Mouse (Mus musculus): ENCODE measurements around the gene Fgg. TPM values are rescaled to one million over a fixed set of nuclear protein-coding genes. Genes with fewer than 3 reads are reported as not detected.

The Fgg gene
- total and polyA plus RNA-seq, 3 experiments: 0.11 TPM; not detected in 2

DNA sequence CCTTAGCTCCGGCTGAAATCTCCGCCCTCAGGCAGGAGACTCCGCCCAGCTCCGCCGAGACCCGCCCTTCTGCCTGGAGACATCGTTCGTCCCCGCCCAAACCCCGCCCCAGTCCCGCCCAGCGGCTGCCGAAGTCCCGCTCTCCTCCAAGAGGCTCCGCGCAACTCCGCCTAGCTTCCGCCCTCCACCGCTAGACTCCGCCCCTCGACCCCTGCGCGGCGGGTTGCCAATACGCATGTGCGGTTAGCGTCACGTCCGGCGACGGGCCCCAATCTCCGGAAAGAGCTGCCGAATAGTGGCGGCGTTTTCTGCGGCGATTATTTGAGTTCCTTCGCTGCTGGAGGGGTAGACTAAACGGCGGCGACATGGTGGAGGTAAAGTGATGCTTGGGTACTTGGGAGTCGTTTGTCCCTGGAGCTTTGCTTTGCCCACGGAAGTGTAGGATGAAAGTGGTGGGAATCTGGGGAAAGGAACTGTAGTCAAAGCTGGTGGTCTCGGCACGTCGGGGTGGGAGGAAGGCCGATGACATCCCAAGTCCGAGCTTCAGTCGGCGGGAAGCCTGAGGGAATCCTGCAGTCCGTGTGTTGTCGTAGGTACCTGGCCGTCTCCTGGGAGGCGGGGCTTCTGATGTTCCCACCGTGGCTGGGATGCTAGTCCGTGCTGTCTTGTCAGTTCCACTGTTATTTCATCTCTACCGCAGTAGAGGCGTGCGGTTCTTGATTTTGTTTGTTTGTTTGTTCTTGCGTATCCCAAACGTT, 47.9 kb downstream of the Fgg start, which contains the start of gene Plrg1:
TSS of gene Plrg1 (plus strand) at position 242 of the 758 bp plus-strand sequence.
- DNase-seq (ENCODE audit: low spot score): peak; percentile 84
- TF ChIP-seq TAL1 (conservative IDR thresholded peaks at IDR 0.05; ENCODE audit: low read depth, low read length): no peak
- no peak for TF ChIP-seq GATA2 (IDR thresholded peaks at IDR 0.05; ENCODE audit: borderline replicate concordance, low read depth, low read length)
- TF ChIP-seq GATA1 (IDR thresholded peaks at IDR 0.05; ENCODE audit: borderline replicate concordance, low read length): no peak
- no peak for TF ChIP-seq CTCF (IDR thresholded peaks at IDR 0.05; ENCODE audit: low read depth, low read length)
- no peak for TF ChIP-seq POLR2AphosphoS5 (IDR thresholded peaks at IDR 0.05; ENCODE audit: insufficient replicate concordance, low read depth, low read length)
- ATAC-seq (ENCODE audit: extremely low read depth, insufficient number of reproducible peaks, low FRiP score, poor library complexity, severe bottlenecking): peak; percentile 89
- H3K4me3 ChIP-seq (ENCODE audit: low read depth, low read length): peak within 1 kb of the TSS; percentile 94
- no peaks in the 10 kb centered on the region for H3K9me3 ChIP-seq (replicated peaks)
- H3K4me1 ChIP-seq (ENCODE audit: insufficient read depth, low read depth, low read length): peaks cover 47% of the 10 kb centered on the region
- H3K27me3 ChIP-seq (ENCODE audit: insufficient read depth, low read length): no peaks in the 10 kb centered on the region
- peaks cover 38% of the 10 kb centered on the region for H3K36me3 ChIP-seq (replicated peaks)

- ATAC-seq (ENCODE audit: extremely low read depth, insufficient number of reproducible peaks, low FRiP score, poor library complexity, severe bottlenecking) (no peak), DNase-seq (ENCODE audit: low spot score) (no peak)
- peaks cover 40% of the 10 kb centered on the region for H3K4me1 ChIP-seq (ENCODE audit: insufficient read depth, low read depth, low read length)
- no peak overlapping the region for H3K4me3 ChIP-seq (ENCODE audit: low read depth, low read length)
- H3K9me3 ChIP-seq (replicated peaks): no peaks in the 10 kb centered on the region
- H3K36me3 ChIP-seq (replicated peaks): peaks cover 53% of the 10 kb centered on the region
- TF ChIP-seq TAL1 (conservative IDR thresholded peaks at IDR 0.05; ENCODE audit: low read depth, low read length) (no peak), POLR2AphosphoS5 (IDR thresholded peaks at IDR 0.05; ENCODE audit: insufficient replicate concordance, low read depth, low read length) (no peak), GATA1 (IDR thresholded peaks at IDR 0.05; ENCODE audit: borderline replicate concordance, low read length) (no peak), GATA2 (IDR thresholded peaks at IDR 0.05; ENCODE audit: borderline replicate concordance, low read depth, low read length) (no peak), CTCF (IDR thresholded peaks at IDR 0.05; ENCODE audit: low read depth, low read length) (no peak)
- H3K27me3 ChIP-seq (ENCODE audit: insufficient read depth, low read length): no peaks in the 10 kb centered on the region
These were observed 49.5 kb downstream of the Fgg start for GRCm38 (mm10) chr3:83057046-83057445.

Other genes starting within 250 kb of the Fgg start
- gene Rbm46, start 131.2 kb upstream of the Fgg start, total RNA-seq (2014; fragmentation: Nextera tagmentation): not detected in 2 replicates
- 0.05 TPM in 1 of 2 replicates, not detected in the other for gene Rbm46, start 131.2 kb upstream of the Fgg start, total RNA-seq (2017)
- not detected in 2 replicates for gene Rbm46, start 131.2 kb upstream of the Fgg start, polyA plus RNA-seq (2012)
- gene Lrat, start 103.8 kb upstream of the Fgg start, total RNA-seq (2014; fragmentation: Nextera tagmentation): not detected in 2 replicates
- under 0.01 and 0.27 TPM in 2 replicates for gene Lrat, start 103.8 kb upstream of the Fgg start, total RNA-seq (2017)
- not detected in 2 replicates for gene Lrat, start 103.8 kb upstream of the Fgg start, polyA plus RNA-seq (2012)
- gene Fga, start 18.4 kb downstream of the Fgg start, total RNA-seq (2014; fragmentation: Nextera tagmentation): not detected in 2 replicates
- gene Fga, start 18.4 kb downstream of the Fgg start, total RNA-seq (2017): 0.05 and 0.17 TPM in 2 replicates
- not detected in 2 replicates for gene Fga, start 18.4 kb downstream of the Fgg start, polyA plus RNA-seq (2012)
- not detected in 2 replicates for gene Fgb, start 42.1 kb downstream of the Fgg start, total RNA-seq (2014; fragmentation: Nextera tagmentation)
- 0.06 and 0.11 TPM in 2 replicates for gene Fgb, start 42.1 kb downstream of the Fgg start, total RNA-seq (2017)
- gene Fgb, start 42.1 kb downstream of the Fgg start, polyA plus RNA-seq (2012): not detected in 2 replicates
- 83.2 and 99.5 TPM in 2 replicates for gene Plrg1, start 47.8 kb downstream of the Fgg start, total RNA-seq (2014; fragmentation: Nextera tagmentation)
- gene Plrg1, start 47.8 kb downstream of the Fgg start, total RNA-seq (2017): 121 and 122 TPM in 2 replicates
- 6.6 and 6.7 TPM in 2 replicates for gene Plrg1, start 47.8 kb downstream of the Fgg start, polyA plus RNA-seq (2012)
- gene Dchs2, start 120.2 kb downstream of the Fgg start, total RNA-seq (2014; fragmentation: Nextera tagmentation): not detected in 2 replicates
- 0.05 and 0.06 TPM in 2 replicates for gene Dchs2, start 120.2 kb downstream of the Fgg start, total RNA-seq (2017)
- gene Dchs2, start 120.2 kb downstream of the Fgg start, polyA plus RNA-seq (2012): not detected in 2 replicates

Measured in G1E (cell line).